Mouse (Mus musculus): ENCODE data around the gene Gnaq. TPM values are rescaled to one million over a fixed set of nuclear protein-coding genes. Genes with fewer than 3 reads are reported as not detected.

The Gnaq gene
- polyA plus RNA-seq, 1 experiment from 2014 or later = 19.6 TPM

DNA sequence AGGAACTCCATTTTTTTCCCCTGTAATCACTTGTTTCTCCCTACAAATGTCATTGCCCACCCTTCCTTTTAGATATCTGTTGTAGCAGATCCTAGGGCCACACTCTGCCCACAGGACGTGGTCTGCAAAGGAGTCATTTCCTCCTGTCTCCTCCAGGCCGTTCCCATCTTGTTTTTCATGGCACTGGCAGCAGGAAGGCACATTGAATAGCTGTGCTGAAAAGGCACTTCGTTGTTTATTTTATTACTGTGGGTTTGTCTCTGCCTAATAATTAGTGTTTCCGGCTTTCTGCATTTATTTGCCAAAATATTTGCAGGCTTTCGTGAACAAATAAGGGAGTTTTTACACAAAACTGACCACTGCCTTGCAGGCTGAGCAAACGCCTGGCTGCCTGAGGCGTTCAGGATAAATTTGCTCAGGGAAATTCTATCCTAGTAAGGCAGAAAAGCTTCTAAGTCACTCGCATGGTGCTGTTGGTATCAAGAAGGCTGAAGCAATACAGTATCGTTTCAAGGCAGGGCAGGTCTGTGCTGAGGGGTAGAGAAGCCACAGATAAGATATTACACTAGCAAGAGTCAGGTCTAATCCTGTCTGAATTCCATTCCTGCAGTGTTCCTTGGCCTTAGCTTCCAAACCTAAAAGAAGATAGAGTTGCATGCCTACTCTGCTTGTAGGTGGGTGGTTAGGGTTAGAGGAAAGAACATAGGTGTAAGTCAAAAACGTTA, 154.0 kb downstream of the Gnaq start:
- no peak for DNase-seq (ENCODE audit: low spot score)
- H3K27ac ChIP-seq = no peak overlapping the region
- no peak overlapping the region for H3K4me3 ChIP-seq
- H3K36me3 ChIP-seq = no peaks in the 10 kb centered on the region
- H3K4me1 ChIP-seq = peaks cover 16% of the 10 kb centered on the region
- no peaks in the 10 kb centered on the region for H3K27me3 ChIP-seq (ENCODE audit: low read depth, poor library complexity, severe bottlenecking)
- 69% methylated on average over 10 of the region's 10 CpGs for whole genome bisulfite sequencing
- no peaks in the 10 kb centered on the region for H3K9me3 ChIP-seq (replicated peaks)

DNA sequence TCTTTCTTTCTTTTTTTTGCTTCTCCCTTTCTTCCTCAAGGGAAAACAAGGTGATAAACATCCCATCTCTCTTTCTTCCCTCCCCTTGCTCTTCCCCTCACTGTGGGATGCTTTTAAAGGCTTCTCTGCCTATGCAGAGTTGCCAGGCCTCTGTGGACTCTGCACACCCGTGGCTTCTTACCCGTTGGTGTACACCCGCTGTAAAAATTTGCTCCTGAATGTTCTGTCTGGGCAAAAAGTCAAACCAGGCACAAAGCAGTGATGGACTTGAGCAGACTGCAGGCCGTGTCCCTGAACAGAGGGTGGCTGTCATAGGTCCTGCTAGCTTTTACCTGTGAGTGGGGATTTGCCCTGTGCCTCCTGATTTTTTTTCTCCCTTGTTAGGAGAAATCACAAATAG, 154.7 kb downstream of the Gnaq start:
- Histone ChIP-seq H3K4me1 (peaks cover 21% of the 10 kb centered on the region), H3K36me3 (no peaks in the 10 kb centered on the region), H3K9me3 (replicated peaks) (no peaks in the 10 kb centered on the region), H3K27me3 (ENCODE audit: low read depth, poor library complexity, severe bottlenecking) (no peaks in the 10 kb centered on the region), H3K4me3 (no peak overlapping the region), H3K27ac (no peak overlapping the region)
- no peak for DNase-seq (ENCODE audit: low spot score)
- WGBS = 90% methylated on average over 4 of the region's 4 CpGs

DNA sequence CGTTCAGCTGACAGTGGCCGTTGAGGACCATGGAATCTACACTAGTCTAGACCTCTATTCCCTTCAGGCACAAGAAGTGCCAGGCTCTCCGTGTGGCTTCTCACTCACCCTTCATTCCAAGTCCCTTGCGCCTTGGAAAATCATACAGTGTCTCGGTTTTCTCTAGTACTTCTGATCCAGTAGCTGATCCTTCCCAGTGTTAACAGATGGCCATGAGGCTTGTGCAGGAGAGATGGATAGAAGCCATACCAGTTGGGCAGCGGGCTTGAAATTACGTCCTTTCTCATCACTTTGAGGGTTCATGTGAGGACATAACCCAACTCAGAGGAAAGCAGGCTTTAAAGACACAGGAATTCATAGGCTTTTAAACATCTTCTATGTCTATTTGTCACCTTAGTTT, 155.3 kb downstream of the Gnaq start:
- Histone ChIP-seq H3K27ac (no peak overlapping the region), H3K4me3 (no peak overlapping the region), H3K27me3 (ENCODE audit: low read depth, poor library complexity, severe bottlenecking) (no peaks in the 10 kb centered on the region), H3K9me3 (replicated peaks) (no peaks in the 10 kb centered on the region), H3K36me3 (no peaks in the 10 kb centered on the region), H3K4me1 (peaks cover 24% of the 10 kb centered on the region)
- 94% methylated on average over 7 of the region's 7 CpGs for WGBS
- no peak for DNase-seq (ENCODE audit: low spot score)

DNA sequence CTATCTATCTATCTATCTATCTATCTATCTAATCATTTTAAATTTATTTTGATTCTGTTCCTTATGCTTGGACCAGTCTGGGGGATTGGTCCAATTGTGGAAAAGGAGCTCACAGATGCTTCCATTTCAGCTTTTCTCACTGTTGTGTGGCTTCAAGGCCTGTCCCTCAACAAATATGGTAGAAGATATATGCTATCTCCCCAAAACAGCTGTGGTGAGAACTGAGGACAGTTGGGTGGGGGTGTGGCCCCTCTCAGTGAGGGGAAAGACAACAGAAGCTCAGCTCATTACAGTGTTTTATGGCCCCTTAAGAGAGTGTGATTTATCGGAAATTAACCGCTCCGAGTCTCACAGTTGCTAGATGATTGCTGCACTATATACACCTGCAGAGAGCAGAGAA, 158.5 kb downstream of the Gnaq start:
- Histone ChIP-seq H3K36me3 (no peaks in the 10 kb centered on the region), H3K27ac (no peak overlapping the region), H3K27me3 (ENCODE audit: low read depth, poor library complexity, severe bottlenecking) (no peaks in the 10 kb centered on the region), H3K9me3 (replicated peaks) (no peaks in the 10 kb centered on the region), H3K4me1 (peaks cover 19% of the 10 kb centered on the region), H3K4me3 (no peak overlapping the region)
- 80% methylated on average over 3 of the region's 3 CpGs for WGBS
- no peak for DNase-seq (ENCODE audit: low spot score)

DNA sequence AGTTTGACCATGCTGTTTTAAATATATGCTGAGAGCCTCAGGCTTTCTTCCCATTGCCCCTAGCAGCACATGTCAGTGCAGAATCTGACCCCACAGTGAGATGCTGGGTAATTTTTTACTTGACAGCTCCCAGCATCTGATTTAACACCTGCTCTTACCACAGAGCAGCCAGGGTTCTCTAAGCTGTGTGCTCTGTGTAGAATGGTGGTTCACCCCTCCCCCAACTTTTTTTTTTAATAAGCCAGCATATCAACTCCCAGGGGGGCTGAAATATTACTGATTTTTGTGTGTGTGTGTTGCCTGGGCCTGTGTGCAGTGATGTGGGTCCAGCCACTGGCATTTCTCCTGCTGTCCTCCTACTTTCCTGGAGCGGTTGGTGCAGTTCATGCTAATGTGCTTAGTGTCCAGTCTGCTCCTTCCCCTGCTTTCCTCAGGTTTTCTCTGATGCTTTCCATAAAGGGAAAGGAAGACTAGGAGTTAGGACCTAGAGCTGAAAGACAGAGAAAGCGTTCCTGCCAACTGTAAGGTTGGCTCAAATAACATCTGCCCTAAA, 159.5 kb downstream of the Gnaq start:
- DNase-seq (ENCODE audit: low spot score) = no peak
- no peaks in the 10 kb centered on the region for H3K36me3 ChIP-seq
- H3K4me3 ChIP-seq = no peak overlapping the region
- peaks cover 10% of the 10 kb centered on the region for H3K4me1 ChIP-seq
- H3K27me3 ChIP-seq (ENCODE audit: low read depth, poor library complexity, severe bottlenecking) = no peaks in the 10 kb centered on the region
- H3K27ac ChIP-seq = no peak overlapping the region
- WGBS = 79% methylated on average over 2 of the region's 2 CpGs
- no peaks in the 10 kb centered on the region for H3K9me3 ChIP-seq (replicated peaks)

DNA sequence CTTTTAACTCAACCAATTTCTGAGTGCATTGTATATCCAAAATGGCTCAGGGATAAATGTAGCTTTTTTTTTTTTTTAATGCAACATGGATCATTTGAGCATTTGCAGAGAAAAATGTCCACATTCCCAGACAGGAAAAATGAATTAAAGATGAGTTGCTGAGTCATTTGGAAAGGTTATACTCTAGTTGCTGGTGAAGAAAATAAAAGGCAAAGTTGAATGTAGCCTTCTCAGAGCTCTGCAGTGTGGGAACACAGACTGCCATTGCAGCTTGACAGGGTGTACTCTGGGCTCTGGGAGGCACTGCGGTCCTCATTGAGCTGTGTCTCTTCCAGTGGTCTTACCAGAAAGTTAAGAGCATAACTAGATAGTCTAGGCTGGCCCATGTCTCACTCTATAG, 160.3 kb downstream of the Gnaq start:
- DNase-seq (ENCODE audit: low spot score) = no peak
- no peak overlapping the region for H3K4me3 ChIP-seq
- H3K36me3 ChIP-seq = no peaks in the 10 kb centered on the region
- no peaks in the 10 kb centered on the region for H3K9me3 ChIP-seq (replicated peaks)
- no peak overlapping the region for H3K27ac ChIP-seq
- peaks cover 8% of the 10 kb centered on the region for H3K4me1 ChIP-seq
- WGBS = 88% methylated on average over 1 of the region's 1 CpGs
- no peaks in the 10 kb centered on the region for H3K27me3 ChIP-seq (ENCODE audit: low read depth, poor library complexity, severe bottlenecking)

DNA sequence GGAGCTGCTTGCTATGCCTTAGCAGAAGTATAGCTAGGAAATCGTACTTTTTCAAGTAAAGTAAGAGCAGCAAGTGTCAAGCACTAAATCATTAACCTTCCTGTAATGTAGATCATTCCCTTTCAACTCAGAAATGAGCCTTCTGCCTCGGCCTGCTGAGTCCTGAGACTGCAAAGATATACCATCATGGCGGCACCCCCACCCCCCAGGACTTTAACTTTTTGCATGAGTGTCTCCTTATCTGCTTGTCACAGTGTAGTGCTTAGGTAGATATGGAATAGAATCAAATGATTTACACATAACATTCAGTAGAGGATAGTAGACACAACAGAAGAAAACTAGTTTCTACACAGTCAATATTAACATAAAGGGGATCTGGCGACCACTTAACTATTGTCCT, 167.8 kb downstream of the Gnaq start:
- H3K4me3 ChIP-seq = no peak overlapping the region
- WGBS = 81% methylated on average over 4 of the region's 4 CpGs
- no peak overlapping the region for H3K27ac ChIP-seq
- H3K27me3 ChIP-seq (ENCODE audit: low read depth, poor library complexity, severe bottlenecking) = no peaks in the 10 kb centered on the region
- no peaks in the 10 kb centered on the region for H3K4me1 ChIP-seq
- H3K9me3 ChIP-seq (replicated peaks) = no peaks in the 10 kb centered on the region
- DNase-seq (ENCODE audit: low spot score) = no peak
- H3K36me3 ChIP-seq = no peaks in the 10 kb centered on the region

DNA sequence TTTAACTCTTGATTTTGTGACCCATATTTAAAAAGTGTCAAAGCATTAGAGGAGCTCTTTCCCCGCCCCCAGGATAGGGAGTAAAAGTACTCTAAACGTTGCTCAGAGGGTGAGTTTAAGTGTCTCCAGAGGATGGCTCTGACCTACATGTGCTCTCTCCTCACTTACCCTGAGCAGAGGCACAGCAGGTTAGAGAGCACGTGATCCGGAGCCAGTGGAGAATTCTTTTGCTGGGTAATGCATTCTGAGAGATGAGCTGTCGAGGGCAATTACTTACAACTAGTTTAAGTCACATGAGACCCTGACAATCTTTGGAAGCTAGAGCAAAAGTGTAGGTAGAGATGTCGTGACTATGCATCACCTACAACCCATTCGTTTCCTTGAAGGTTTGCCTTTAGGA, 168.7 kb downstream of the Gnaq start:
- H3K4me1 ChIP-seq = no peaks in the 10 kb centered on the region
- no peaks in the 10 kb centered on the region for H3K9me3 ChIP-seq (replicated peaks)
- H3K4me3 ChIP-seq = no peak overlapping the region
- 82% methylated on average over 7 of the region's 7 CpGs for WGBS
- H3K27ac ChIP-seq = no peak overlapping the region
- H3K27me3 ChIP-seq (ENCODE audit: low read depth, poor library complexity, severe bottlenecking) = no peaks in the 10 kb centered on the region
- no peak for DNase-seq (ENCODE audit: low spot score)
- no peaks in the 10 kb centered on the region for H3K36me3 ChIP-seq

DNA sequence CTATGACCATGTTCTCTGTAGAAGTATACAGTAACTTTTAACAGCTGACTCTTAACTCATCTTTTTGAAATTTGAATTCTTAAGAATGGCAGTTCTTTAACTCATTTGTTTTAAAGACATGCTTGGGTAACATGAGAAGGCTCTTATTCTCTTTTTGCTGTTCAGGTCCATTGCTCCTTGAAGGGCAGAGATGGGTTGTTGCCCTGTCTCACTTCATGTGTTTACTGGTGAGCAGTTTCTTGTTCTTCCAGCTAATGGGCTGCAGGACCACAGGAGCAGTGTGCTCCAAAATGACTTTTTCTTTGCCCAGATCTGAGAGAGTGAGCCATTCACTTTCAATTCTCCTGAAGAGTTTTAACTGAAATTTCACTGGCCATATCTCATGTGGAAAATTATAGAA, 176.4 kb downstream of the Gnaq start:
- H3K4me3 ChIP-seq = no peak overlapping the region
- no peak overlapping the region for H3K27ac ChIP-seq
- H3K36me3 ChIP-seq = no peaks in the 10 kb centered on the region

DNA sequence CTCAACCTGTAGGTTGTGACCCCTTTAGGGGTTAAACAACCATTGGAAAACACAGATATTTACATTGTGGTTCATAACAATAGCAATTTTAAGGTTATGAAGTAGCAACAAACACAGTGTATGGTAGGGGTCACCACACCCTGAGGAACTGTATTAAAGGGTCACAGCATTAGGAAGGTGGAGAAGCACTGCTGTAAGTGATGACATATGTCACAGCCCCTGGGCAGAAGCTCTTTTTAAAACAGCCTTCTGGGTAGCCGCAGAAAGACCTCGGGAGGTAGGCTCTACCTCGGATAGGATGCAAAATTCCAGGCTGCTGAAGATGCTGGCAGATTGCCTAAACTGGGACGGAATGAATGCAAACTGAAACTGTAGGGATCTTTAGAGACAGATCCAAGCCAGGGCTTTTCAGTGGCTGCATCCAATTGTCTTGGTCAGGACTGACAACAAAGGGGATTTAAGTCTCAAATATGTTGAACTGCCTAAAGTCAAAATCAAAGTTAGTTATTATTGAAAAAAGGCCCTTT, 181.7 kb downstream of the Gnaq start:
- no peaks in the 10 kb centered on the region for H3K27me3 ChIP-seq (ENCODE audit: low read depth, poor library complexity, severe bottlenecking)
- DNase-seq (ENCODE audit: low spot score) = no peak
- 85% methylated on average over 4 of the region's 4 CpGs for WGBS
- H3K36me3 ChIP-seq = peaks cover 6% of the 10 kb centered on the region; the same call in 1 of the 2 replicates
- H3K4me1 ChIP-seq = 0 out of 2 replicates have a peak, but pooled peaks cover 5% of the 10 kb centered on the region
- H3K27ac ChIP-seq = no peak overlapping the region
- no peaks in the 10 kb centered on the region for H3K9me3 ChIP-seq (replicated peaks)
- no peak overlapping the region for H3K4me3 ChIP-seq

More for the DNA sequence above, 176.4 kb downstream of the Gnaq start:
- Histone ChIP-seq H3K9me3 (replicated peaks) (no peaks in the 10 kb centered on the region), H3K27me3 (ENCODE audit: low read depth, poor library complexity, severe bottlenecking) (no peaks in the 10 kb centered on the region), H3K4me1 (no peaks in the 10 kb centered on the region)
- DNase-seq (ENCODE audit: low spot score) = no peak

DNA sequence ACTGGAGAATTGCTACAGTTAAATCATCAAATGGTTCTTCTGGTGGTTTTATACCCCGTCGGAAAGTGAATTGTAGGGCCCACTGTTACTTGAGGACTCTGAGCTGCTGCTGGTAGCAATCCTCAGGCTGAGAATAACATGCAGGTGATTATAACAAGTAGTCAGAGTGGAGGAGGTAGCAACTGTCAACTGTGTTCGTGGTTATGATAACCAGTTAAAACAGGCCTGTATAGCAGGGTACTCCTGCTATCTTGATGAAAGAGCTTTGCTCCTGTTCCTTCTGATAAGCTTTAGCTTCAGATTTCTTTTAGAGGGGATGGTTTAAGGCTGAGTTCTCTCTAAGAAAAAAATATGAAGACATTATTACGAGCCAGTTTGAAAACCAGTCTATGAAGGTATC, 182.9 kb downstream of the Gnaq start:
- Histone ChIP-seq H3K4me3 (no peak overlapping the region), H3K36me3 (peaks cover 6% of the 10 kb centered on the region; the same call in 1 of the 2 replicates), H3K9me3 (replicated peaks) (no peaks in the 10 kb centered on the region), H3K27me3 (ENCODE audit: low read depth, poor library complexity, severe bottlenecking) (no peaks in the 10 kb centered on the region), H3K27ac (no peak overlapping the region), H3K4me1 (0 out of 2 replicates have a peak, but pooled peaks cover 5% of the 10 kb centered on the region)
- DNase-seq (ENCODE audit: low spot score) = no peak
- WGBS = 96% methylated on average over 4 of the region's 4 CpGs

DNA sequence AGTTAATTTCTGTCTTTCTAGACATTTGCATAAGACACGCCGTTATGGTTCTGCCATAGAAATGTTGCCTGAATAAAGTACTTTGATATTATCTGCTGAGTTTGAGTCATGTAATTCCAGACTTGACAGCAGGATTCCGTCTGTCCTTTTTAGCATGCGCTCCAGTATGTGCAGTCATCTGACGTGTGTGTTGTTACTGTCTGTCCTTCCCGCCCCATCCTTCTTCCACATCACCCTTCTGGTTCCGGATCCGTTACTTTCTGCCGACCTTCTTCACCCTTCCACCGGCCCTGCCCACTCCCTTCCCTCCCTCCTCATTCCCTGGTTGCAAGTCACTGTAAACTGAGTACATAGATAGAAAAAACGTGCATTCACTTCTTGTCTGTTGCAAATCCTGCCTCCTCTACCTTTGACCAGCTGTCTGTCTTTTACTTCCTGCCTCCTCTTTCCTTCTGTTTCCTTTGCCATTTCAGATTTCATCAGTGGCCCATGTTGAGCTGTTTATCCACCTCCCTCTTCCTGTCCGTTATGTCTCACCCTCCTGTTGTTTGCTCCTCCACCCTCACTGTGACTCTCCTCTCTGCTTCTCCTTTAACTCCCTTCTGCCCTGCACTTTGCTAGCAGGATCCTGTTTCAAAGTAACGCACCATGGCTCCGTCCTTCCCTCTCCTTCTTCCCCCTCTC, 185.6 kb downstream of the Gnaq start:
- WGBS = 70% methylated on average over 14 of the region's 14 CpGs
- 0 out of 2 replicates have a peak, but pooled peaks cover 5% of the 10 kb centered on the region for H3K4me1 ChIP-seq
- H3K27me3 ChIP-seq (ENCODE audit: low read depth, poor library complexity, severe bottlenecking) = no peaks in the 10 kb centered on the region
- DNase-seq (ENCODE audit: low spot score) = no peak
- H3K9me3 ChIP-seq (replicated peaks) = no peaks in the 10 kb centered on the region
- H3K4me3 ChIP-seq = no peak overlapping the region
- no peak overlapping the region for H3K27ac ChIP-seq
- H3K36me3 ChIP-seq = peaks cover 6% of the 10 kb centered on the region; the same call in 1 of the 2 replicates

DNA sequence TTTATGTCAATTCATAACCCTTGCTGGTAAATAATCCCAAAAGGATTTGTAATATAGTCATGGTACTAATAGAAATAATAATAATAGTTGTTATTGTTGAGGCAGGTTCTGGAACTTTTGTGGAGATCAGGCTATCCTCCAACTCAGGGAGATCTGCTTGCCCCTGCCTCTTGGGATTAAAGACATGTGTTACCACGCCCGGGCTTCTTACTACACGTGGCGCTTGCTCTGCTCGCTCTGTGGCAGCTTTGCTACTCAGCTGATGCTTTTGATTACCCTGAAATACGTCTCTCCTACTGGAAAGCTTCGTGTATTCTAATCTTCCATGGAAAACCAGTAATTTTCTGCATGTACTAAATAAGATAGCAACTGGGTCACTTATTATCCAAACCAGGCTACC, 187.4 kb downstream of the Gnaq start:
- peaks cover 6% of the 10 kb centered on the region; the same call in 1 of the 2 replicates for H3K36me3 ChIP-seq
- 88% methylated on average over 7 of the region's 7 CpGs for WGBS
- no peak for DNase-seq (ENCODE audit: low spot score)
- H3K27me3 ChIP-seq (ENCODE audit: low read depth, poor library complexity, severe bottlenecking) = no peaks in the 10 kb centered on the region
- 0 out of 2 replicates have a peak, but pooled peaks cover 5% of the 10 kb centered on the region for H3K4me1 ChIP-seq
- H3K9me3 ChIP-seq (replicated peaks) = no peaks in the 10 kb centered on the region
- H3K27ac ChIP-seq = no peak overlapping the region
- H3K4me3 ChIP-seq = no peak overlapping the region

Data from limb, embryonic 10.5 days (tissue).